Mouse (Mus musculus): ENCODE measurements around the gene Khdc3. TPM values are rescaled to one million over a fixed set of nuclear protein-coding genes. Genes with fewer than 3 reads are reported as not detected.
"Not testable (repeated sequence)": the region's sequence is repeated elsewhere in the genome, so short reads cannot be mapped to it uniquely, and the experiment has no call there.

Gene Khdc3
- total RNA-seq, 4 experiments from 2014 or later, result 1.1 to 2.3 (median 1.5) TPM

DNA sequence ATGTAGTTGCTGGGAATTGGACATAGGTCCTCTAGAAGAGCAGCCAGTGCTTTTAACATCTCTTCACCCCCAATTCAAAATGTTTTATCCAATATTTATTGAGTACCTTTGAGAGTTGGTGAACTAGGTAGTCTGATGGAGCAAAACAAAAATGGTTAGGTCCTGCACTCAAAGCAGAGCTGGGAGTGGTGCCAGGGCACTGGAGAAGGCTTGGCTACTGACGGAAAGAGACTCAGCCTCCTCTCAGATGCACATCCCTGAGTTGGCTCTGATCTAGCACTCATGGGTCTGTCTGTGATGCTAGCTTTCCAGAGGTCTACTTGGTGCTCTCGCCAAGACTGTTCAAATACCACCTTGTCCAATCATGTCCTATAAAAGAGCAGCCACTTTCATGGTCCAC lies 3.7 kb upstream of the Khdc3 start:
- DNase-seq (ENCODE audit: low spot score in 2 of 2), result no peak

GRCm38 (mm10) chr9:73102181-73102580 lies 545 bp downstream of the Khdc3 start, which contains the start of gene Gm20509:
TSS of gene Gm20509 (plus strand) at chr9:73102470.
- no peak for DNase-seq (ENCODE audit: low spot score in 2 of 2)

GRCm38 (mm10) chr9:73103159-73103879 lies 1.7 kb downstream of the Khdc3 start:
- no peak for DNase-seq (ENCODE audit: low spot score in 2 of 2)

DNA sequence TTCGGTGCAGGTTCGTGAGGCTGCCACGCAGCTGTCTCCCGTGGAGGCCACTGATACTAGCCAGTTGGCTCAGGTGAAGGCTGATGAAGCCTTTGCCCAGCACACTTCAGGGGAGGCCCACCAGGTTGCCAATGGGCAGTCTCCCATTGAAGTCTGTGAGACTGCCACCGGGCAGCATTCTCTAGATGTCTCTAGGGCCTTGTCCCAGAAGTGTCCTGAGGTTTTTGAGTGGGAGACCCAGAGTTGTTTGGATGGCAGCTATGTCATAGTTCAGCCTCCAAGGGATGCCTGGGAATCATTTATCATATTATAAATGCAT lies 2.2 kb downstream of the Khdc3 start:
- no peak for DNase-seq (ENCODE audit: low spot score in 2 of 2)

DNA sequence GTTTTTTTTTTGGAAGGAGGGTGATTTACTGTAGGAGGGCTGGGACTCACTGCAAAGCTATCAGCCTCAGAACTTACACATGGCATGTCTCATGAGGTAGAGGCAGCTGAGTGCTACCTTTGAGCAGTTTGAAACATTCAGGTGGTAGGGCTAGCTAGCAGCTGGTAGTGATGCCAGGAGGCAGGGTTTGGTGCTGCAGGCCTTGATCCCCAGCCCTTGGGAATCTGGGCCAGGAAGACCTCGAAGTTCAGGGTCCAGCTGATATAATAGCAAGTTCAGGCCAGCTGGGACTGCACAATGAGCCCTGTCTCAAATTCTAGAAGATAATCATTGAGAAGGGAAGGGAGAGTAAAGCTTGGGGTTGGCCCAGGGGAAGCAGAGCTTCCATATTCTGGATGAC lies 3.5 kb downstream of the Khdc3 start:
- DNase-seq (ENCODE audit: low spot score in 2 of 2), result no peak

DNA sequence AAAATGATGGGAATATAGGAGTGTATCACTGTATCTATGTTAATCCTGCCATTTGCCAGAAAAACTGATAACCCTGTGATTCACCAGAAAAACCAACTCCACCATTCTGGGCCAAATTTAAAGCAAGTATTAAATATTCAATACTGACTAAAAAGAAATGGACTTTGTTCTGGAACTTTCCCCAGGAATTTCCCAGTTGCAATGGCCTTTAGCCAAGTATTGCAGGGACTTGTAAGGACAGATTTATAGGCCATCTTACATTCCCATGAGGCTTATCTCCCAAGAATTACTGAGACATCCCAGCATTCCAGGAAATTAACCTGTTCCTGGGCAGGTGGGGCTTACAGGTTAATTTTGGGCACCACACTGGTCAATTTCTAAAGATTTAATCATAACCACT lies 4.1 kb downstream of the Khdc3 start:
- DNase-seq (ENCODE audit: low spot score in 2 of 2), result no peak

- DNase-seq (ENCODE audit: low spot score in 2 of 2), result peak; percentile 70 to 91
Measured at GRCm38 (mm10) chr9:73112919-73113906, 11.6 kb downstream of the Khdc3 start, which contains the start of gene Rsl24d1. TSS of gene Rsl24d1 (plus strand) at chr9:73113426.

DNA sequence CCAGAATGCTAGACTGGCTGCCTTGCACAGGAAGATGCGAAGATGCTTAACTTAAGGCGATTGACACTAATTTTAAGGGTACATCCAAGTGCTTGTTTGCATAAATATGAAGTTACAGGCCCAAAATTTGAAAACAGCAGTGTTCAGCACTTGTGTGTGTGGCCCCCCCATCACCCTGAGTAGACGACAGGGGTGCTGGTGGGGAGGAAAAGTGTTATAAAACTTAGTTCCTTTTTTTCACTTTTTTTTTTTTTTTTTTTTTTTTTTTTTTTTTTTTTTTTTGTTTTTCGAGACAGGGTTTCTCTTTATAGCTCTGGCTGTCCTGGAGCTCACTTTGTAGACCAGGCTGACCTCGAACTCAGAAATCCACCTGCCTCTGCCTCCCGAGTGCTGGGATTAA lies 15.1 kb downstream of the Khdc3 start:
- not testable (repeated sequence) for DNase-seq (ENCODE audit: low spot score in 2 of 2)

DNA sequence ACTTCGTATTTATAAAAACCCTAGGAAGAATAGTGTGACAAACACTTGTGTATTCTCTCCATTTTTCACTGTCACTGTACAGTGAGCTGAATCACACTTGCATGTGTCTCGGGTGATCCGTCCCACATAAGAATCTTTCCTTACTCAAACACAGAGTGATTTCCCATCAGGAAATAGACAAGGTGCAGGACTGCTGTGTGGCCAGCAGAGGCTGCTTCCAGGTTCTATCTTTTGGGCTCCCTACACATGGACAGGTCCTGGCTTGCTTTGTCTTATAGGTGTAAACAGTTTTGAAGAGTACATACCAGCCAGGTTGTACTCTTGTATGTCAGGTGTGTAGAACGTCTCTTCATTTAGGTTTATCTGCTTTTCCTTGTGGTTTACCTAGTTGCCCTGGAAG lies 16.4 kb downstream of the Khdc3 start:
- no peak for DNase-seq (ENCODE audit: low spot score in 2 of 2)

DNA sequence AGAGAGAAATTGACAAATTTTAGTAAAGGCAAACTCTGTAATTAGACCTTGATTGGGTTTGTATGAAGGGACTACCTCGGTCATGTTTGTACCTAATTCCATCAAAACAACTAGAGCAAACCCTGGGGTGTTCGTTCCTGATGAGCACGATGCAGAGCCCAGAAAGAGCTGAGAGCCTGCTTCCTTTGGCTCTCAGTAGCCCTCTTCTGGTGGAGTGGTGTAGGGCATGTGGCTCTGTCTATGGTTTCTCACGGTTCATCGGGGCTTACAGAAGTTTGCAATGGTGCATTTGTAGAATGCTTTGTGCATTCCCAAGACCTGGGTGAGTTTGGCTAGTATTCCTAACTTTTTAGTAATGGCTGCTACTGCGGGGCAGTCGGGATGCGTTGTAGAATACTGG lies 20.1 kb downstream of the Khdc3 start:
- no peak for DNase-seq (ENCODE audit: low spot score in 2 of 2)

GRCm38 (mm10) chr9:73125043-73125570 lies 23.5 kb downstream of the Khdc3 start:
- no peak for DNase-seq (ENCODE audit: low spot score in 2 of 2)

GRCm38 (mm10) chr9:73127457-73127856 lies 25.8 kb downstream of the Khdc3 start:
- no peak for DNase-seq (ENCODE audit: low spot score in 2 of 2)

DNA sequence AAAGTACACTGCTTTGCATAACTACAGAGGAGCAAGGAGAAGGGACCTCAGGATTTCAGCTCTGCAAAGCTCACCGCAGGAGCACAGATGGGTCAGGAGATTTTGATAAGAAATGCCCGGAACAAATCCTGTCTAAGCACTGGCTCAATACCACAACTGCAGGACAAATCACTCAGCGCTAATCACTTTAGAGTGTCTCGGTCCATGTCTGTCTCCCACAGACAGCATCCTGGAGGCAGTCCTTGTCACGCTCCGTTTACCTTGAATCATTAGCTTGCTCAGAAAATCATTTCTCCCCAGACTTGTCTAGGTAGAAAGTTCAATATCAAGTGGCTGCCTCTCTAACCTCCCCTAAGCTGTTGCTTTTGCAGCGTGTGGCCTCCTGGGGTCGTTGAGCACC lies 28.2 kb downstream of the Khdc3 start:
- DNase-seq (ENCODE audit: low spot score in 2 of 2), result no peak

- DNase-seq (ENCODE audit: low spot score in 2 of 2), result no peak
Measured at GRCm38 (mm10) chr9:73130529-73130928, 28.9 kb downstream of the Khdc3 start.

DNA sequence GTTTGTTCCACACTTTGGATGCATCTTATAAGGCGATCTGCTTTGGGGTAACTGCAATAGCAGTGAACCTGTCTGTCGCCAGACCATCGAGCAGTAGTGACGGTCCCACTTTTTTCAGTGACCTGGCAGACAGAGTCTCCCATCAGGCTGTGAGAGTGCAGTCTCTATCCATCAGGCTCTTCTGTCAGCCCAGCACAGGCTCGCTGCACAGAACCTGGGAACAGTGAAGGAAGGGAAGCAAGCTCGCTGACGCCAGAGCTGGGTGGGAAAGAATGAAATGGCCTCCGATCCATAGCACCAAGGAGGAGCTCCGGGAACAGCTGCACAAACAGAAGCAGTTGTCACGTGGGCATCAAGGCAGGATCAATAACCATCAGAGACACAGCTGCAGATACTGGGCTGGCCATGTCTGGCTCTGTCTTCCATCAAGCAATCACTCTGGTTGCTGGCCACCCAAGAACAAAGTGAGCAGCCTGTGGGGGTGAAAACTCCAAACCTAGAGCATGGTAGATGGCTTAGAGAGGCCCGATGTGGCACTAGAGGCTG lies 35.8 kb downstream of the Khdc3 start:
- no peak for DNase-seq (ENCODE audit: low spot score in 2 of 2)

Other genes starting within 250 kb of the Khdc3 start
- 10 to 100 TPM; 16.5 to 19.2 (median 17.9) TPM for gene Pygo1, start 176.2 kb upstream of the Khdc3 start, total RNA-seq (2022)
- 1 to 10 TPM; 1.7 to 2.5 (median 2.1) TPM for gene Dyx1c1, start 143.1 kb upstream of the Khdc3 start, total RNA-seq (2022)
- not detected for gene Gm44503, start 143.0 kb upstream of the Khdc3 start, total RNA-seq (2022)
- 10 to 100 TPM; 10.9 to 14.0 (median 12.2) TPM for gene Ccpg1os, start 116.5 kb upstream of the Khdc3 start, total RNA-seq (2022)
- gene Ccpg1, start 116.4 kb upstream of the Khdc3 start, total RNA-seq (2022), result 100 to 1,000 TPM in 3 of 4 experiments, 10 to 100 TPM in 1; 91.0 to 108 (median 102) TPM
- gene Pigb, start 61.5 kb upstream of the Khdc3 start, total RNA-seq (2022), result 10 to 100 TPM; 15.1 to 16.5 (median 15.3) TPM
- gene Rab27a, start 57.0 kb upstream of the Khdc3 start, total RNA-seq (2022), result 10 to 100 TPM in 1 of 4 experiments, 1 to 10 TPM in 3; 5.9 to 10.8 (median 8.5) TPM
- gene Gm20509, start 634 bp downstream of the Khdc3 start, total RNA-seq (2022), result under 1 TPM in 2 of 4 experiments, not detected in 2; 0.46 to 1.00 TPM
- gene Rsl24d1, start 11.6 kb downstream of the Khdc3 start, total RNA-seq (2022), result 10 to 100 TPM; 51.3 to 62.2 (median 53.3) TPM